Mouse (Mus musculus) lung, postnatal 0 days (tissue): ENCODE results near the gene Gtf2h3.

ENCODE experiments used
- CTCF ChIP-seq: IDR thresholded peaks from 2 replicates; pipeline ENCODE4 v1.5.1; 2016; ENCODE audit warnings: antibody characterized with exemption, mild to moderate bottlenecking
- EP300 ChIP-seq: IDR thresholded peaks from 2 replicates; pipeline ENCODE4 v1.6.1; 2016; ENCODE audit warnings: antibody characterized with exemption, mild to moderate bottlenecking, control low read depth

- TF ChIP-seq CTCF: no peak
- no peak for TF ChIP-seq EP300
Measured at GRCm38 (mm10) chr5:124637836-124638235, 58.9 kb downstream of the Gtf2h3 start.
